Mouse (Mus musculus) embryonic fibroblast, embryonic 13.5 days (primary cell): Measurements from ENCODE around the gene Smad1. TPM values are rescaled to one million over a fixed set of nuclear protein-coding genes. Genes with fewer than 3 reads are reported as not detected.

ENCODE experiments used
- H3K27ac ChIP-seq: 2 replicates; pipeline ENCODE4 v1.5.1; 2012; ENCODE audit warnings: low read length, control low read depth, inconsistent platforms; ENCODE audit not compliant: insufficient read depth
- H3K4me1 ChIP-seq: 2 replicates; pipeline ENCODE4 v1.6.1; 2011; ENCODE audit warnings: low read length; ENCODE audit not compliant: control insufficient read depth, insufficient read depth
- H3K4me3 ChIP-seq: 2 replicates; pipeline ENCODE4 v1.5.1; 2011; ENCODE audit warnings: mild to moderate bottlenecking, control low read depth, low read length; ENCODE audit not compliant: insufficient read depth
- CTCF ChIP-seq: IDR thresholded peaks from 2 replicates; pipeline ENCODE4 v1.5.1; 2011; ENCODE audit warnings: mild to moderate bottlenecking, control low read depth, low read length, moderate library complexity, borderline replicate concordance; ENCODE audit not compliant: insufficient read depth
- POLR2A ChIP-seq: IDR thresholded peaks from 2 replicates; pipeline ENCODE4 v1.6.1; 2011; ENCODE audit warnings: low read depth, mild to moderate bottlenecking, control low read depth, low read length, moderate library complexity
- polyA plus RNA-seq: library from polyadenylated mRNA; stranded (reverse); fragments of >200 nt; gene quantifications from 2 replicates; pipeline ENCODE4 v1.2.4, GENCODE M21; 2011; ENCODE audit warnings: low read depth; ENCODE audit not compliant: missing spikeins, insufficient read length

Gene Smad1
- polyA plus RNA-seq, 1 experiment: 27.3 TPM

DNA sequence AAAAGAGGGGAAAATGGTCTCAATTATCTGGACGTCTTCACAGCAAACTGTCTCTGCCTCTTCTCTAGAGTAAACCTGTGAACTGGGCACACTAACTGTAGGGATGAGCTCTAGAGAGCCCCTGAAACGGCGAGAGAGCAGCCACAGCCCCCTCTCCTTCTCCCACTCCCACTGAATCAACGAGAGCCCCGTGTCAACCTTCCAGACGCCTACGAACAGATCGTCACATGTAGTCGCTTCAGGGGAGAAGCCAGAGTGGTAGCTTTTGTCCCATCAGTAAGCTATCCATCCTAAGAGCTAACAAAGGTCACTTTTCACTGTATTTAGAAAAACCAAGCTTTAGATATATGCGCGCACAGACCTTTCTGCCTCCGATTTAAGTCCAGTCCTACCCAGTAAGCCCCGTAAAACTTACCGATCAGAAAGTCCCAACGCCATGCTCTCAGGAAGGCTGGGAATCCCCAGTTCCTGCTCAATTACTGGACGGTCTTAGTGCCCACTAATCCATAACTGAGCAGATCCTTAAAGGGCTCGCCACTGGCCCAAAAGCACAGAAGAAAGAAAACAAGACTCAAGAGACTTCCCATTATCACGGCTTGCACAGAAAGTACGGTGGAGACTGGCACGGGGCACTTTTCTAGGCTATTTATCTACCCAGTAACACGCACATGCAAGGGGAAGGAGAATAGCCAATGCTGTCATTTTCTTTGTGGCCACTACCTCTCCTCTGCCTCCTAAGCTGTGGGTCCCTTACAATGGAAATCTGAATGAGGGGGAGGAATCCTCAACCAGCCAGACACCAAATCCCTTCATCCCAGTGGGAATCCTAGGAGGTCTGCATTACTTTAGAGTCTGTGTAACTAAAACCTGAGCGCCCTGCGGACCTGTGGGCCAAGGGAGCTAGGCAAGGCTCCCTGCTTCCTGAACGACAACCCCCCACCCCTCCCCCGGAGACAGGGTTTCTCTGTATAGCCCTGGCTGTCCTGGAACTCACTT, 14.7 kb downstream of the Smad1 start:
- H3K4me3 ChIP-seq: no peak overlapping the region
- TF ChIP-seq POLR2A (no peak), CTCF (no peak)
- H3K4me1 ChIP-seq: peaks cover 14% of the 10 kb centered on the region
- H3K27ac ChIP-seq: no peak overlapping the region

- H3K4me1 ChIP-seq: peaks cover 20% of the 10 kb centered on the region
Observed at GRCm38 (mm10) chr8:79382857-79383262, 16.5 kb downstream of the Smad1 start.

DNA sequence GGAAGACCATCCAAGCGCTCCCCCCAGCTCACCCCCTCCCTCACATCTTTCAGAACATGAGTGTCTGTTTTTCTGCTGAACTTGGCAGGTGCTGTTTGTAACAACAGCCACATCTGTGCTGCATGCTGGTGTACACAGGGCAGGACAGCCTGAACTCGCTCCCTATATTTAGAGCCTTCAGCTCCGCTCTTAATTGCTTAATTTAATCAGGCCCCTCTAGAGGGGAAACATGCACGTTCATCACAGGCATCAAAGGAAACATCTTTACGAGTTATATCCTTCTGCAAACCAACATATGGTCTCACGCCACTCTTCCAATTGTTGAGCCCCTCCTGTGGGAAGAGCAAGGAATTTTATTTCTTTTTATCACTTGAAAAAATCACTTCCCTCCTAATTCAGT, 17.5 kb downstream of the Smad1 start:
- no peak for TF ChIP-seq CTCF
- no peak for TF ChIP-seq POLR2A
- H3K27ac ChIP-seq: no peak overlapping the region
- peaks cover 20% of the 10 kb centered on the region for H3K4me1 ChIP-seq
- H3K4me3 ChIP-seq: no peak overlapping the region

More at GRCm38 (mm10) chr8:79382857-79383262, 16.5 kb downstream of the Smad1 start:
- no peak overlapping the region for H3K4me3 ChIP-seq
- H3K27ac ChIP-seq: no peak overlapping the region
- TF ChIP-seq CTCF (no peak), POLR2A (no peak)

GRCm38 (mm10) chr8:79380386-79380785, 18.9 kb downstream of the Smad1 start:
- no peak overlapping the region for H3K4me3 ChIP-seq
- H3K4me1 ChIP-seq: peaks cover 20% of the 10 kb centered on the region
- no peak overlapping the region for H3K27ac ChIP-seq
- no peak for TF ChIP-seq POLR2A
- TF ChIP-seq CTCF: no peak

DNA sequence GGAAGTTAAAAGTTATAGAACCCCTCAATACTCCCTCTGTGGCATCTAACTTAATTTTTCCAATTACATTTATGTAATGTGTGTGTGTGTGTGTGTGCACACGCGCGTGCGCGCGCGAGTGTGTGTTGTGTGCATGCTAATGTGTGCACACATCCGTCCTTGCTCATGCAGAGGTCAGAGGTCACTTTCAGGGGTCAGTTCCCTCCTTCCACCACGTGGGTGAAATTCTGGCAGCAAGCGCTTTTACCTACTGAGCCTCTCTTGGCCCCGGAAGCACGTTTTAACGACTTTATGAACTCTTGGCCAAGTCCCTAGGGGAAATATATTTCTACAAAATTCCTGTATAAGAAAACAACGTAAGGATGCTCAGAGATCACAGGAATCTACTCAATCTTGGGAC, 19.3 kb downstream of the Smad1 start:
- Histone ChIP-seq H3K4me1 (peaks cover 23% of the 10 kb centered on the region), H3K27ac (no peak overlapping the region), H3K4me3 (no peak overlapping the region)
- TF ChIP-seq CTCF (no peak), POLR2A (no peak)

DNA sequence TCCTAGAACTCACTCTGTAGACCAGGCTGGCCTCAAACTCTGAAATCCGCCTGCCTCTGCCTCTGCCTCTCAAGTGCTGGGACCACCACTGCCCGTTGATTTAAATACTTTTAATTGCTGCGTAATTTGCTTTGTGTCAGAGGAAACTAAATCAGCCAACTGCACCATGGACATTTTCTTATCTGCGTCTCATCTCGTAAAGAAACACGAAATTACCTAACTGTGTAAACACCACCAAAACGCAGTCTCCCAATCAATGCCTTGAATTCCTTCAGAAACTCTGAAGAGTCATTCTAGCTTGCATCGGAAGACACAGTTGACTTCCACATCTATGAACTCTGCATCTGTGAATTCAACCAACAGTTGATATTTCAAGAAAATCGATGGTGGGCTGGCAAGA, 22.7 kb downstream of the Smad1 start:
- peaks cover 16% of the 10 kb centered on the region for H3K4me1 ChIP-seq
- no peak overlapping the region for H3K4me3 ChIP-seq
- no peak overlapping the region for H3K27ac ChIP-seq
- no peak for TF ChIP-seq CTCF
- no peak for TF ChIP-seq POLR2A

- Histone ChIP-seq H3K4me3 (no peak overlapping the region), H3K4me1 (peaks cover 16% of the 10 kb centered on the region), H3K27ac (no peak overlapping the region)
- no peak for TF ChIP-seq POLR2A
- no peak for TF ChIP-seq CTCF
Observed at GRCm38 (mm10) chr8:79375775-79376123, 23.6 kb downstream of the Smad1 start.

- Histone ChIP-seq H3K27ac (no peak overlapping the region), H3K4me1 (peaks cover 16% of the 10 kb centered on the region), H3K4me3 (no peak overlapping the region)
- TF ChIP-seq POLR2A (no peak), CTCF (no peak)
Observed at GRCm38 (mm10) chr8:79375074-79375774, 24.1 kb downstream of the Smad1 start.

GRCm38 (mm10) chr8:79374410-79374809, 24.9 kb downstream of the Smad1 start:
- peaks cover 16% of the 10 kb centered on the region for H3K4me1 ChIP-seq
- H3K4me3 ChIP-seq: no peak overlapping the region
- TF ChIP-seq POLR2A (no peak), CTCF (no peak)
- H3K27ac ChIP-seq: no peak overlapping the region

GRCm38 (mm10) chr8:79373563-79373962, 25.8 kb downstream of the Smad1 start:
- no peak for TF ChIP-seq POLR2A
- TF ChIP-seq CTCF: no peak
- Histone ChIP-seq H3K4me3 (no peak overlapping the region), H3K4me1 (peaks cover 10% of the 10 kb centered on the region; the same call in 1 of the 2 replicates), H3K27ac (no peak overlapping the region)
